Mouse (Mus musculus): Measurements from ENCODE around the gene Kcnv2. TPM values are rescaled to one million over a fixed set of nuclear protein-coding genes. Genes with fewer than 3 reads are reported as not detected.

Kcnv2 gene
- polyA plus RNA-seq, 1 experiment from 2014 or later: not detected

DNA sequence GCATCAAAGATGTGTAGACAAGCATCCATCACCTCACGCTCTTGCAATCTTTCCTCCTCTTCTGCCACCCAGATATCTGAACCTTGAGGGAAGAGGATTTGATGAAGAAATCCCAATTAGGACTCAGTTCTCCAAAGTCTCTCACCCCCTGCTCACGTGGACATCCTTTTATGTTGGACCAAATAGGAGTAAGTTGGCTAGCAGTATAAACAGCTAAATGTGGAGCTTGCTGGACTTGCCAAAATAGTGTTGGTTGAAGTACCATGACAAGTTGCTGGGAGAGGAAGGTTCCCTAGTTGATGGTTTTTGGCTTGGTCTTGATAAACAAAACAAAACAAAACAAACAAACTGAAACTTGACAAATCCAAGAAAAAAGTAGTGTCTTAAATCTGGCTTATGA, 47.8 kb downstream of the Kcnv2 start:
- Histone ChIP-seq H3K4me1 (no peaks in the 10 kb centered on the region), H3K27ac (no peak overlapping the region), H3K36me3 (ENCODE audit: poor library complexity, severe bottlenecking) (no peaks in the 10 kb centered on the region), H3K9me3 (replicated peaks) (no peaks in the 10 kb centered on the region), H3K4me3 (no peak overlapping the region), H3K4me2 (no peak overlapping the region), H3K9ac (no peak overlapping the region), H3K27me3 (no peaks in the 10 kb centered on the region)
- WGBS: 88% methylated on average over 2 of the region's 2 CpGs
- no peak for ATAC-seq

DNA sequence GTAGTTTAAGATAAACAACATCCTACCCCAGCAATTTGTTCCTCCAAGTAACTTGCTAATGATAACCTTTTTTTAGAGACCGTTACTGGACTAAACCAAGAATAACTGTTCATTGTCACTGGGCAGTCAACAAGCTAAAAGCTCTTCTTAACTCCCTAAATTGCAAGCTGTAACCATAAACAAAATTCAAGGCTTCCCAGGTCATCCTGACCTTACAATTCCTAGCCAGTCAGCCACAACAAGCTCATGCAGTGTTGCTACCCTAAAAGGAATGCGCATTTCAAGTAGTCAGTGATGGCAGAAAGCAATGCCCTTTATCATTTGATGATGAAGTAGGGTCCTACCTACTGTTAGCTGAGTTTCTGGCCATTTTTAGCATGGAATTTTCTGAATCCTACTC, 48.4 kb downstream of the Kcnv2 start:
- H3K36me3 ChIP-seq (ENCODE audit: poor library complexity, severe bottlenecking): no peaks in the 10 kb centered on the region
- ATAC-seq: no peak

DNA sequence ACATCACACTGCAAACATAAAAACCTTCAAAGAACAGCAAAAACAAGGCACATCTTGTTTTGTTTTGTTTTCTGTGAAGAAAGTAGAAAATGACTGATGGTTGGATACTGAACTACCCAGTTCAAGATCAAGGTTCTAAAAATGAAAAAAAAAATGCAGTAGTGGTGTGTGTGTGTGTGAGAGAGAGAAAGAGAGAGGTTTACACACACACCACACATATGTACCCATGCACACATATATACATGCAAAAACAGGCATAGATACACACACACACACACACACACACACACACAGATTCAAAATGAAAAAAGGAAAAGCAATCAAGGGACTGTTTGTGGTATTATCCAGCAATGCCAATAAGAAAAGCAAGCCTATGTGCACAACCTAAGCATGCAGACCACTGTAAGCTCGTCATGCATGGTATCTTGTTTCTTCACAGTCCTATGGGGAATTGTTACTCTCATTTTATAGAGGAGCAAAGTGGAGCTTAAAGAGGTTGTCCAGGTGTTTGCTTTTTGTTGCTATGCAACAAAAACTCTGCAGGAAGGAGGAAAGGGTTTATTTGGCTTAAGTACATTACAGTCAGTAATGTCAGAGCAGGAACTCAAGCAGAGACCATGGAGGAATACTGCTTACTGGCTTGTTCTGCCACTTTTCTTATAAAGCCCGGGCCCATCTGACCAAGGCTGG, 57.5 kb downstream of the Kcnv2 start:
- no peak overlapping the region for H3K9ac ChIP-seq
- 82% methylated on average over 2 of the region's 2 CpGs for WGBS
- H3K27me3 ChIP-seq: no peaks in the 10 kb centered on the region
- ATAC-seq: no peak
- no peaks in the 10 kb centered on the region for H3K4me1 ChIP-seq
- H3K27ac ChIP-seq: no peak overlapping the region
- no peak overlapping the region for H3K4me3 ChIP-seq
- no peak overlapping the region for H3K4me2 ChIP-seq
- H3K36me3 ChIP-seq (ENCODE audit: poor library complexity, severe bottlenecking): peaks cover 4% of the 10 kb centered on the region; the same call in 1 of the 2 replicates
- H3K9me3 ChIP-seq (replicated peaks): no peaks in the 10 kb centered on the region

More for the DNA sequence above, 48.4 kb downstream of the Kcnv2 start:
- Histone ChIP-seq H3K4me2 (no peak overlapping the region), H3K9ac (no peak overlapping the region), H3K27ac (no peak overlapping the region), H3K4me1 (no peaks in the 10 kb centered on the region), H3K27me3 (no peaks in the 10 kb centered on the region), H3K4me3 (no peak overlapping the region), H3K9me3 (replicated peaks) (no peaks in the 10 kb centered on the region)
- WGBS: 91% methylated on average over 2 of the region's 2 CpGs

DNA sequence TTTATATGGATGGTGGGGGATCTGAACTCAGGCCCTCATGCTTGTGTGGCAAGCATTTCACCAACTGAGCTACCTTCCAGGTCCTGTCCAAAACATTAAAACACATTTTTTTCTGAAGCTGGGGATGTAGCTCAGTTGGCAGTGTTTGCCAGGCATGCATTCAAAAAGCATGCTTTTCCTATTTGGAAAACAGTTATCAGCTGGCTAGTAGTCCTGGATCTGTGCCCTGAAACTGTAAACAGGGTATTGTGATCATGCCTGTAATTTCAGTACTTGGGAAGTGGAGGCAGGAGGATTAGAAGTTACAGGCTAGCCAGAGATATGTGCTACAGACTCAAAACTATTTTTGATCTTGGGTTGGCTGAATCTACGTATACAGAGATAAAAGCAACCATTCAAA, 59.7 kb downstream of the Kcnv2 start:
- Histone ChIP-seq H3K27ac (no peak overlapping the region), H3K9me3 (replicated peaks) (no peaks in the 10 kb centered on the region), H3K27me3 (no peaks in the 10 kb centered on the region), H3K9ac (no peak overlapping the region), H3K4me3 (no peak overlapping the region), H3K4me2 (no peak overlapping the region), H3K36me3 (ENCODE audit: poor library complexity, severe bottlenecking) (peaks cover 26% of the 10 kb centered on the region), H3K4me1 (0 out of 2 replicates have a peak, but pooled peaks cover 4% of the 10 kb centered on the region)
- no peak for ATAC-seq
- WGBS: 94% methylated on average over 1 of the region's 1 CpGs

DNA sequence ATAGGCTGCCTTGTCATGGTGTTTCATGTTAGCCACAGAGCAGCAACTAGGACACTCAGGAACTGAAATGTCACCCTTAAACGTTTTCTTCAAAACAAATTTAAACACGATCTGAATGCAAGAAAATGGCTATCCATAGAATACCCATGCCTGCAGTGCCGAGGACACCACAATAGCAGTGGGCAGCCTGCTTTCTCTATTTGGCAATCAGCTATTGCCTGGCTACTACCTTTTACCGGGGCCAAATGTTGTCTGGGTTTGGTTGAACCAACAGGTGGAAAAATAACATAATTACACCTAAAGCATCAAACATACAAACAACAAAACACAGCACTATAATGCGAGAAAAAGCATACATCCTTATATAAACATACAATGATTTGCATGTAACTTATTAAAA, 60.9 kb downstream of the Kcnv2 start:
- no peak overlapping the region for H3K9ac ChIP-seq
- H3K36me3 ChIP-seq (ENCODE audit: poor library complexity, severe bottlenecking): peaks cover 37% of the 10 kb centered on the region
- no peak overlapping the region for H3K4me3 ChIP-seq
- ATAC-seq: no peak
- H3K9me3 ChIP-seq (replicated peaks): no peaks in the 10 kb centered on the region
- no peak overlapping the region for H3K4me2 ChIP-seq
- H3K27ac ChIP-seq: no peak overlapping the region
- 0 out of 2 replicates have a peak, but pooled peaks cover 4% of the 10 kb centered on the region for H3K4me1 ChIP-seq
- H3K27me3 ChIP-seq: no peaks in the 10 kb centered on the region
- WGBS: 89% methylated on average over 5 of the region's 5 CpGs

DNA sequence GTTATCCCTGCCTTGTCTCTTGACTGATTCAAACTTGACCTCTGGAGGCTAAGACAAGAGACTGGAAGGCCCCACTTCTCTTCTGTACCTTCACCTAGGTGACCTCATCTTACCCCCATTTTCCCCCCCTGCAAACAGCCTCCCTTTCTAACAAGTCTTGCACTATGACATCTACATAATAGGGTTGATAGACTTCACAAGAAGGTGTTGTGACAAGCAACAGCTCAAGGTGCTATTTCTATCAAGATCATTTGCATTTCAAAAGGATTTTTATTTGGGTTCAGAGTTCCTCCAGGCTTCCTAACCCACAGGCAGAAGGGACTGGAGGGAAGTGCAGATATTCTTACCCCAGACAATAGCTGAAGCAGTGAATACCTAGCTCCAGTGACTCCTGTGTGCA, 62.9 kb downstream of the Kcnv2 start:
- no peak overlapping the region for H3K9ac ChIP-seq
- H3K4me3 ChIP-seq: no peak overlapping the region
- H3K27ac ChIP-seq: no peak overlapping the region
- H3K27me3 ChIP-seq: no peaks in the 10 kb centered on the region
- ATAC-seq: no peak
- no peak overlapping the region for H3K4me2 ChIP-seq
- H3K9me3 ChIP-seq (replicated peaks): no peaks in the 10 kb centered on the region
- 0 out of 2 replicates have a peak, but pooled peaks cover 4% of the 10 kb centered on the region for H3K4me1 ChIP-seq
- H3K36me3 ChIP-seq (ENCODE audit: poor library complexity, severe bottlenecking): peaks cover 57% of the 10 kb centered on the region

Other genes with a start within 250 kb of the Kcnv2 start
- gene Vldlr, start 106.1 kb upstream of the Kcnv2 start, polyA plus RNA-seq (2015; fragmentation: Nextera tagmentation; extraction: Ambion mirVana): 20.8 and 21.4 TPM in 2 replicates
- 74.0 and 88.8 TPM in 2 replicates for gene Pum3, start 107.2 kb downstream of the Kcnv2 start, polyA plus RNA-seq (2015; fragmentation: Nextera tagmentation; extraction: Ambion mirVana)

All from forebrain, embryonic 13.5 days (tissue).